Mouse (Mus musculus) erythroid progenitor cell, adult 5-6 weeks (primary cell): ENCODE data around the gene Gbp4. TPM values are rescaled to one million over a fixed set of nuclear protein-coding genes. Genes with fewer than 3 reads are reported as not detected.
"Not testable (repeated sequence)": the region's sequence is repeated elsewhere in the genome, so short reads cannot be mapped to it uniquely, and the experiment has no call there.

Experiments used
- ATAC-seq: replicated peaks from 2 replicates; pipeline ENCODE4 v1.8.0; 2016; ENCODE audit warnings: moderate number of reproducible peaks, mild to moderate bottlenecking, moderate TSS enrichment, inconsistent platforms; ENCODE audit not compliant: poor library complexity, low FRiP score, severe bottlenecking
- total RNA-seq, 2 experiments: library from RNA; stranded (forward) in 1 of 2; stranded (reverse) in 1 of 2; fragments of 150-400 nt in 1 of 2; fragments of 186-747, 209-891 nt in 1 of 2; gene quantifications; 2 replicates each; pipeline versions ENCODE4 v1.2.3 to v1.2.4; 2015 to 2017; ENCODE audit warnings: low replicate concordance in 2 of 2

Gbp4 gene
- total RNA-seq (2015; ENCODE audit: low replicate concordance) (4.3 and 10.5 TPM in 2 replicates), total RNA-seq (2017; ENCODE audit: low replicate concordance) (0.30 and 3.9 TPM in 2 replicates)

GRCm38 (mm10) chr5:105139409-105140088 is at the start of gene Gbp4, which contains the start of the genes Gbp9 and Gbp8:
TSS of gene Gbp4 (minus strand) at chr5:105139586.
TSS of gene Gbp9 (minus strand) at chr5:105139539.
TSS of gene Gbp8 (minus strand) at chr5:105139540.
- ATAC-seq: not testable (repeated sequence)

DNA sequence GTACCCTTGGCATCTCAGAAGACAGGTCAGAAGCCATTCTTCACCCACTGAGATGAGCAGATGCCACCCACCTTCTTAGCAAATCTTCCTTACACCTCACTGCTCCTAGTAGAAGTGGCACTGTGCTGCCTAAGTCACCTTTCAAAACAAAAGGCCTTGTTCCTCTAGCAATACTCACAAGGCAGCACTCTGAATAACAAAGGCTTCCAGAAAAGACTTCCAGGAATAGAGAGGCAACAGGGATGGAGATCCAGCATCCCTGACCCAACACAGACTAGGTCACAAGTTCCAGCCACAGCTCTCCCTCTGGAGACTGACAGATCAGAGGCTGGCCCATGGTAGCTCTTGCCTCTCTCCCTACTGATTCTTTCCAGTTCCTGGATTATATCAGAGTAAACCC is 42.1 kb upstream of the Gbp4 start:
- no peak for ATAC-seq

DNA sequence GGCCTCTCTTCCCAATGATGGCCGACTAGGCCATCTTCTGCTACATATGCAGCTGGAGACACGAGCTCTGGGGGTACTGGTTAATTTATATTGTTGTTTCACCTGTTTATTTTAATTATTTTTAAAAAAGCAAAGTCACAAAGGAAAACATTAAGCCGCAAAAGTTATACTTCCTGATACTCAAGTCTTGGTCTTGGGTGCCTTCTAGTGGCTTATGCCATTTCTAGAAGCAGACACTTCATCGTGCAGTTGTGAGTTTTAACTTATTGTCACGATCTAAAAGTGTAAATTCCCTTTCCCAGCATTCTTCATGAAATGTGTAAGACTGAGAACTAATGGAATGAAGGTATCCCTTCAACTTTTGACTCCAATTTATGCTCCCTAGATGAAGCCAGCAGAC is 17.2 kb upstream of the Gbp4 start:
- ATAC-seq: no peak

- ATAC-seq: no peak
These were observed 14.7 kb upstream of the Gbp4 start for GRCm38 (mm10) chr5:105154049-105154448.

GRCm38 (mm10) chr5:105148062-105148461 is 8.7 kb upstream of the Gbp4 start:
- not testable (repeated sequence) for ATAC-seq

DNA sequence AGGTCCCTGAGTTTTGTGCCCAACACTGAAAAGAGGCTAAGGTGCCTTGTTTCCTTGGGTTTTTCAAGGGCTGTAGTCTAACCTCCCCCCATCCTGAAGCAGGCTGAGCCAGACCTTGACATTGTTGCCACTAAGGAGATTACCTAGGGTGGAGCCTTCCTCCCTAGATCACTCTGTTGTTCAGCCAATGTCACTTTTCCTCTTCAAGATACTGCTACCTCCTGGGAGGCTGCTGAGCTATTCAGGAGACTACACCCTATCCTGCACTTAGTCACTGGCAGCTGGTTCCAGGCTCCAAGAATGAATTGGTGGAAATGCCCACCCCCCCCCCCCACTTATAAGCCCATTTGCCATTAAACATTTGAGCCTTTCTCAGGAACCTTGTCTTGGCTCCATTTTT is 7.1 kb upstream of the Gbp4 start:
- no peak for ATAC-seq

GRCm38 (mm10) chr5:105145731-105146130 is 6.3 kb upstream of the Gbp4 start:
- not testable (repeated sequence) for ATAC-seq

DNA sequence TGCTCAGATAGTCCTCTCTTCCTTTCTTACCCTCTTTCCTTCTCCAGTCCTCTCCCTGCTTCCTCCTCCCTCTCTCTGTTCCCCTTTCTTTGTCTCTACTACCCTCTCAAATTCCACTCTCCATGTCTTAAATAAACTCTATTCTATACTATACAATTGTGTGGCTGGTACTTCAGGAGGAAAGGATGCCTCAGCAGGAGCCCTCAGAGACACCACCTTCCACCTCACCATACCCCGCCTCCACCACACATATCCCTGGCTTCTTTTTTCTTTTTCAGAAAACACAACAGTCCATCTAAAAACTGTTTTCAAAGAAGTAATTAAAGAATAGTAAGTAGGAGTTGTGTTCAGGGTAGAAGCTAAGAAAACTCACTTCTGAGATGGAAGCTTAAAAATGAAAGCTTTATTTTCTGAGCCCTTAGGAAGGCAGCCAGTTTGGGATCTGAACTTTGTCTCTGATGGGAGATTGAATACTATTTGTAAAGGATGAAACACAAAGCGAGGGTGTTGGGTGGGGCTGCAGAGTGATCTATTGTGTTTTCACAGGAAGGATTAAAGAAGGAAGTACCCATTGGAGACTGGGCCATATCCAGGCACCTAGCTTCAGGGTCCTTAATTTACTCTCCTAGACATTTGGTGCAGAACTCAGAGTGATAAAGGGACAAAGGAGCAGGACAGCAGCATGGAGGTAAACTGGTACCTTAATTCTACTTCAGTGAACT is 864 bp upstream of the Gbp4 start:
- ATAC-seq: not testable (repeated sequence)

- no peak for ATAC-seq
These were observed 480 bp downstream of the Gbp4 start for GRCm38 (mm10) chr5:105138906-105139305.

DNA sequence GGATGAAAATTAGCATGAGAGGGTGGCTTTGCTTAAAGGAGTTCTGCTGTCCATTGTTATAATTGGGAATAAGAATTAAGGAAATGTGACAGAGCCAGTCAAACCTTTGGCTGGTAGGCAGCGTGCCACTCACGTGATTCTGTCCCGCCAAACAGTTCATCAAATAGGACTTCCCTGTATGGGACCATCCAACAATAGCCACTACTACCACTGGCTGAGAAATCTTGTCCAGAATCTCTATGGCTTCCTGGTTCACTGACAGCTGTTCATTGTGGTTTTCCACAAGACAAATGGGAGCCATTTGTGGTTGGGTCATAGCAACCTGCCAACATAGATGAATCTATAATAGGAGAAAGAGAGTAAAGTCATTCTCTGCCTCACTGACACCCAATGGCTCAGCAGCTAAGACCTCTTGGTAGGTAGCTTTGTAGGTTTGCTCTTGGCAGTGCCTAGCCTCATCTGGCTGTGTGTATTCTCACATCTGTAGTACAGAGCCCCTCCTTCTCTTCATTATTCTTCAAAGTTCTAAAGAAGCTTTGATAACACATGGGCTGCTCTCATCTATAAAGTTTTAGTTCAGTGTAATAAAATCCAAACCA is 2.6 kb downstream of the Gbp4 start:
- ATAC-seq: not testable (repeated sequence)

- ATAC-seq: not testable (repeated sequence)
These were observed 17.7 kb downstream of the Gbp4 start for GRCm38 (mm10) chr5:105121731-105122130.

DNA sequence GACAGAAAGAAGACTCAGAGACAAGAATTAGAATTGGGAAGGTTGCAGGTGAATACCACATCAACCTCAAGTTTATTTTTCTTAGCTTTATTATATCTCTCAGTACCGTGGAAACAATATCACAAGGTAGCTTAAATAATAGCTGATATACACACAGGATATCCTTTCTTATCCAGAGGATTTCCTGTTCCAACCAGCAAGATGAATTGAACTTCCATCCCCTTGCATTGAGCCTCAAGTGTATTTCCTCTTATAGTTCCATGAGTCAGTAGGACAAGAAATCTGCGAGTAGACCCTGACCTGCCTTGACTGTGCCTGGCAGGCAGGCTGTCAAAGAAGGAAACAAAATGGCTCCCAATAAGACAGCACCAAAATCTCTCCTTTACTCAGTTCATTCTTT is 23.6 kb downstream of the Gbp4 start:
- no peak for ATAC-seq

- no peak for ATAC-seq
These were observed 24.7 kb downstream of the Gbp4 start for GRCm38 (mm10) chr5:105114696-105115095.

GRCm38 (mm10) chr5:105113656-105114055 is 25.7 kb downstream of the Gbp4 start:
- ATAC-seq: no peak

DNA sequence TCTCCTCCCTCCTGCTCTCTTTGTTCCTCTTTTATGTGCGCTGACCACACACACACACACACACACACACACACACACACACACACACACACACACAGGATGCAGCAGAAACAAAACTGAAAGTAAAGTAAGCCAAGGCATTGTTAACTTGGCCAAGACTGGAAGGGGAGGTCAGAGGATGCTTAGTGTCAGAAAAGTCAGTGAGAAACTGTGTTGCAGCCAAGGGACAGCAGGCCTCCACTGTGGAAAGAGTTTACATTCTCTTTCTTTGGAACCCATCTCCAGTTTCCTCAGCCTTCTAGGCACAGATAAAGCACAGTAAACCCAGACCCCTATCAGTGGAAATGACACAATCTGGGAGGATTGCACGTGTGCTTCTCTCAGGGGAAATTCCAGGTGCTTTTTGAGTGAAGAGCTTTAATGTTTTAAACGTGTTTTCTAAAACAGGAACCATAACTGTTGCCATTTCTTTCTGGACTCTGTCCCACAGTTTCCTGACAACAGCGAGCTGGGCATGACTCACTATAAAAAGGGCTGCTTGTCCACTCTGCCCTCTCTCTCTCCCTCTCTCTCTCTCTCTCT is 29.0 kb downstream of the Gbp4 start:
- ATAC-seq: not testable (repeated sequence)

DNA sequence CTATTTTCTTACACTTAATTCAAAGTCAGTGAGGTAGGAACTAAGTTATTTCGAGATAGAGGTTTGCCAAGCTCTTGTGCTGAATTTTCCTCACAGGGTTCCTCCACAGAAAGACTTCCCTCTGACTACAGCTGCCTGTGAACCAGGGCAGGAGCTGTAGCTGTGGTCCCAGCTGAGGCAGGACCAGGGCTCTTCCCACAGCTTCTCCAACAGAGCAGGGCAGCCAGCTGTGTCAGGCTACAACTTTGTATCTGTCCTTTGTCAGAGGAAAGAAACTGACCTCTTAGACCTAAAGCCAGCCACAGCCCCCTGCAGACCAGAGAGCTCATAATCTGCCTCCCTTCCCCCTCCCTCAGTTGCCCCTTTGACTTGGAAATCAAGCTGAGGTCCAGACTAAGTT is 29.6 kb downstream of the Gbp4 start:
- ATAC-seq: not testable (repeated sequence)

DNA sequence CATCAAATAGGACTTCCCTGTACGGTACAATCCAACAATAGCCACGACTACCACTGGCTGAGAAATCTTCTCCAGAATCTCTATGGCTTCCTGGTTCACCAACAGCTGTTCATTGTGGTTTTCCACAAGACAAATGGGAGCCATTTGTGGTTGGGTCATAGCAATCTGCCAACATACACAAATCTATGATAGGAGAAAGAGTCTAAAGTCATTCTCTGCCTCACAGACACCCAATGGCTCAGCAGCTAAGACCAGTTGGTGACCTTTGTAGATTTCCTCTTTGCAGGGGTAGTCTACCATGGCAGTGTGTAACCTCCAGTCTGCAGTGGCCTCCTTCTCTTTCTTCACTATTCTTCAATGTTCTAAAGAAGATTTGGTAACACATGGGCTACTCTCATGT is 33.7 kb downstream of the Gbp4 start:
- ATAC-seq: not testable (repeated sequence)

- ATAC-seq: no peak
These were observed 57.5 kb downstream of the Gbp4 start for GRCm38 (mm10) chr5:105081900-105082299.

- ATAC-seq: not testable (repeated sequence)
These were observed 71.0 kb downstream of the Gbp4 start for GRCm38 (mm10) chr5:105068356-105068755.
